Mouse (Mus musculus) myocyte (in vitro differentiated cells): ENCODE measurements at regions not wholly inside any gene's neighbourhood (a gene's known extent, or its start where the extent isn't known, plus 50 kb on each side); places are given as distances from the start of the nearest gene placed in this dataset.

Experiments used
- H3K27me3 ChIP-seq: one replicate; pipeline ENCODE4 v1.6.1; 2011; ENCODE audit not compliant: control insufficient read depth, insufficient read depth, insufficient read length
- H3K36me3 ChIP-seq: one replicate; pipeline ENCODE4 v1.6.1; 2011; ENCODE audit not compliant: control insufficient read depth, insufficient read depth
- H3K4me2 ChIP-seq: one replicate; pipeline ENCODE4 v1.6.1; 2011; ENCODE audit warnings: low read depth, control low read depth
- H3K4me3 ChIP-seq: one replicate; pipeline ENCODE4 v1.5.1; 2011; ENCODE audit warnings: mild to moderate bottlenecking, control low read depth, moderate library complexity
- H3K79me2 ChIP-seq: one replicate; pipeline ENCODE4 v1.6.1; 2011; ENCODE audit not compliant: control insufficient read depth, insufficient read depth
- H3ac ChIP-seq: one replicate; pipeline ENCODE4 v1.6.1; 2011; ENCODE audit not compliant: control insufficient read depth, insufficient read length
- CEBPB ChIP-seq: IDR thresholded peaks from 2 replicates; pipeline ENCODE4 v1.6.1; 2011; ENCODE audit warnings: mild to moderate bottlenecking, moderate library complexity; ENCODE audit not compliant: poor library complexity, insufficient read depth, severe bottlenecking
- E2F4 ChIP-seq: IDR thresholded peaks from one replicate; pipeline ENCODE4 v1.6.1; 2011; ENCODE audit warnings: mild to moderate bottlenecking, control low read depth, moderate library complexity; ENCODE audit not compliant: insufficient read depth
- MAX ChIP-seq: IDR thresholded peaks from one replicate; pipeline ENCODE4 v1.6.1; 2011; ENCODE audit warnings: low read depth, mild to moderate bottlenecking, control low read depth
- MYOD1 ChIP-seq, 3 experiments: IDR thresholded peaks; one replicate each; pipeline ENCODE4 v1.6.1; 2011; ENCODE audit warnings: control low read depth in 2 of 3, low read depth in 2 of 3, mild to moderate bottlenecking in 2 of 3, moderate library complexity in 1 of 3; ENCODE audit not compliant: insufficient read length in 2 of 3, control insufficient read depth in 1 of 3
- MYOG ChIP-seq, 3 experiments: IDR thresholded peaks; one replicate each; pipeline ENCODE4 v1.6.1; 2011; ENCODE audit warnings: control low read depth in 2 of 3, low read depth in 2 of 3, mild to moderate bottlenecking in 2 of 3; ENCODE audit not compliant: insufficient read length in 2 of 3, control insufficient read depth in 1 of 3, insufficient read depth in 1 of 3
- POLR2A ChIP-seq: IDR thresholded peaks from one replicate; pipeline ENCODE4 v1.6.1; 2011; ENCODE audit warnings: low read depth, mild to moderate bottlenecking, control low read depth, moderate library complexity; ENCODE audit not compliant: insufficient read length
- POLR2AphosphoS2 ChIP-seq: IDR thresholded peaks from one replicate; pipeline ENCODE4 v1.6.1; 2011; ENCODE audit warnings: low read depth, control low read depth; ENCODE audit not compliant: insufficient read length
- REST ChIP-seq: IDR thresholded peaks from one replicate; pipeline ENCODE4 v1.6.1; 2011; ENCODE audit warnings: mild to moderate bottlenecking, control low read depth, moderate library complexity; ENCODE audit not compliant: insufficient read depth, insufficient read length
- SRF ChIP-seq: IDR thresholded peaks from one replicate; pipeline ENCODE4 v1.6.1; 2011; ENCODE audit warnings: low read depth; ENCODE audit not compliant: control insufficient read depth, insufficient read length
- TCF12 ChIP-seq: IDR thresholded peaks from one replicate; pipeline ENCODE4 v1.6.1; 2011; ENCODE audit warnings: mild to moderate bottlenecking, control low read depth; ENCODE audit not compliant: poor library complexity, insufficient read depth, severe bottlenecking
- TCF3 ChIP-seq: IDR thresholded peaks from one replicate; pipeline ENCODE4 v1.6.1; 2011; ENCODE audit warnings: low read depth, control low read depth; ENCODE audit not compliant: insufficient read length
- USF1 ChIP-seq: IDR thresholded peaks from one replicate; pipeline ENCODE4 v1.6.1; 2011; ENCODE audit warnings: low read depth, mild to moderate bottlenecking, control low read depth, moderate library complexity

DNA sequence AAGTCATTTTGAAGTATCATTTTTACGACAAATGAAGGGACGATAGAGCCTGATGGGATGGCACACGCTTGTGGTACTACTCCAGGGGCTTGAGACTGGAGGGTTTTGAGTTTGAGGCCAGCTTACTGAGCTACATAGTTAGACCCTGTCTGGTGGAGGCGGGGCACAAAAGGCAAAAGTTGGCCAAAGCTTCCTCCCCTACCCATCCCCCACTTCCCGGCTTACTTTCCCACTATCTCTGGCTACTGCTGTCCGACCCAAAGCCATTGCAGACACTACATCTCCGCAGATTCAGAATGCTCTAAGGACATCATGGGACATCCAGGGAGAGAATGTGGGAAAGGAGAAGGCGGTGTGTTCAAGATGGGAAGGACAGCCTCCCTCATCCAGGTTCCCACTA is 493.1 kb downstream of the Prss52 start:
- Histone ChIP-seq H3ac (no peak overlapping the region), H3K4me3 (no peak overlapping the region), H3K27me3 (peaks cover 33% of the 10 kb centered on the region), H3K4me2 (no peak overlapping the region), H3K79me2 (no peaks in the 10 kb centered on the region), H3K36me3 (no peaks in the 10 kb centered on the region)
- no peak for TF ChIP-seq MYOG (IDR thresholded peaks at IDR 0.05; ENCODE audit: control insufficient read depth in 1 of 3, insufficient read depth in 1 of 3, insufficient read length in 2 of 3, low read depth in 2 of 3)
- TF ChIP-seq USF1: no peak
- no peak for TF ChIP-seq TCF12
- no peak for TF ChIP-seq POLR2A
- no peak for TF ChIP-seq MYOD1 (IDR thresholded peaks at IDR 0.05; ENCODE audit: control insufficient read depth in 1 of 3, insufficient read length in 2 of 3, low read depth in 2 of 3)
- no peak for TF ChIP-seq CEBPB
- no peak for TF ChIP-seq POLR2AphosphoS2
- no peak for TF ChIP-seq E2F4
- no peak for TF ChIP-seq REST
- TF ChIP-seq SRF: no peak
- TF ChIP-seq MAX: no peak
- TF ChIP-seq TCF3: no peak
